Mouse (Mus musculus) E14TG2a.4 (cell line): ENCODE measurements at regions not wholly inside any gene's neighbourhood (a gene's known extent, or its start where the extent isn't known, plus 50 kb on each side); places are given as distances from the start of the nearest gene placed in this dataset.

Experiments used
- H3K27me3 ChIP-seq: 2 replicates; pipeline ENCODE4 v1.6.1; 2014; ENCODE audit warnings: low read length, control low read depth; ENCODE audit not compliant: insufficient read depth
- H3K36me3 ChIP-seq: 2 replicates; pipeline ENCODE4 v1.6.1; 2014; ENCODE audit warnings: low read length, control low read depth; ENCODE audit not compliant: insufficient read depth
- H3K4me1 ChIP-seq: replicated peaks from 2 replicates; pipeline ENCODE4 v1.6.1; 2014; ENCODE audit warnings: low read depth, low read length, control low read depth
- H3K4me3 ChIP-seq: replicated peaks from 2 replicates; pipeline ENCODE4 v1.5.1; 2014; ENCODE audit warnings: mild to moderate bottlenecking, low read length
- H3K9me3 ChIP-seq: 2 replicates; pipeline ENCODE4 v1.6.1; 2014; ENCODE audit warnings: low read length, control low read depth
- CTCF ChIP-seq: conservative IDR thresholded peaks from 2 replicates; pipeline ENCODE4 v1.5.1; 2014; ENCODE audit warnings: low read length
- NANOG ChIP-seq: IDR thresholded peaks from 2 replicates; pipeline ENCODE4 v1.6.1; 2014; ENCODE audit warnings: borderline replicate concordance, low read length, mixed read lengths
- POU5F1 ChIP-seq: IDR thresholded peaks from 2 replicates; pipeline ENCODE4 v1.6.1; 2014; ENCODE audit warnings: low read length, borderline replicate concordance

GRCm38 (mm10) chr4:30933030-30933987, 1030.6 kb upstream of the Map3k7 start:
- H3K4me1 ChIP-seq = no peaks in the 10 kb centered on the region
- H3K27me3 ChIP-seq = no peaks in the 10 kb centered on the region
- no peak overlapping the region for H3K4me3 ChIP-seq
- H3K36me3 ChIP-seq = no peaks in the 10 kb centered on the region
- H3K9me3 ChIP-seq = no peaks in the 10 kb centered on the region
- TF ChIP-seq POU5F1 (no peak), CTCF (no peak), NANOG (no peak)

- Histone ChIP-seq H3K9me3 (peaks cover under 1% of the 10 kb centered on the region), H3K4me3 (no peak overlapping the region), H3K36me3 (no peaks in the 10 kb centered on the region), H3K27me3 (no peaks in the 10 kb centered on the region), H3K4me1 (no peaks in the 10 kb centered on the region)
- TF ChIP-seq CTCF = no peak
- TF ChIP-seq POU5F1 = no peak
- no peak for TF ChIP-seq NANOG
These were observed 980.3 kb upstream of the Map3k7 start for GRCm38 (mm10) chr4:30983611-30984010.

- H3K9me3 ChIP-seq = no peaks in the 10 kb centered on the region
- TF ChIP-seq NANOG (no peak), POU5F1 (no peak), CTCF (no peak)
These were observed 951.9 kb upstream of the Map3k7 start for GRCm38 (mm10) chr4:31012006-31012405.

GRCm38 (mm10) chr4:31052077-31052677, 911.7 kb upstream of the Map3k7 start:
- TF ChIP-seq NANOG (no peak), CTCF (no peak), POU5F1 (no peak)
- Histone ChIP-seq H3K4me1 (no peaks in the 10 kb centered on the region), H3K36me3 (no peaks in the 10 kb centered on the region), H3K27me3 (no peaks in the 10 kb centered on the region), H3K9me3 (no peaks in the 10 kb centered on the region), H3K4me3 (no peak overlapping the region)

More at GRCm38 (mm10) chr4:31012006-31012405, 951.9 kb upstream of the Map3k7 start:
- H3K27me3 ChIP-seq = no peaks in the 10 kb centered on the region
- no peak overlapping the region for H3K4me3 ChIP-seq
- H3K4me1 ChIP-seq = peaks cover 9% of the 10 kb centered on the region; the same call in 1 of the 2 replicates
- H3K36me3 ChIP-seq = no peaks in the 10 kb centered on the region

- H3K36me3 ChIP-seq = no peaks in the 10 kb centered on the region
- no peaks in the 10 kb centered on the region for H3K4me1 ChIP-seq
- TF ChIP-seq CTCF (no peak), NANOG (no peak), POU5F1 (no peak)
- H3K9me3 ChIP-seq = no peaks in the 10 kb centered on the region
- no peak overlapping the region for H3K4me3 ChIP-seq
- no peaks in the 10 kb centered on the region for H3K27me3 ChIP-seq
These were observed 887.7 kb upstream of the Map3k7 start for GRCm38 (mm10) chr4:31076236-31076635.

- H3K27me3 ChIP-seq = no peaks in the 10 kb centered on the region
- H3K9me3 ChIP-seq = no peaks in the 10 kb centered on the region
- no peak overlapping the region for H3K4me3 ChIP-seq
- TF ChIP-seq NANOG (no peak), POU5F1 (no peak), CTCF (no peak)
- no peaks in the 10 kb centered on the region for H3K4me1 ChIP-seq
- H3K36me3 ChIP-seq = no peaks in the 10 kb centered on the region
These were observed 842.3 kb upstream of the Map3k7 start for GRCm38 (mm10) chr4:31121586-31121985.

GRCm38 (mm10) chr4:31143166-31143565, 820.7 kb upstream of the Map3k7 start:
- no peak overlapping the region for H3K4me3 ChIP-seq
- H3K9me3 ChIP-seq = no peaks in the 10 kb centered on the region
- TF ChIP-seq CTCF = no peak
- no peak for TF ChIP-seq POU5F1
- TF ChIP-seq NANOG = no peak
- no peaks in the 10 kb centered on the region for H3K27me3 ChIP-seq
- H3K36me3 ChIP-seq = no peaks in the 10 kb centered on the region
- H3K4me1 ChIP-seq = no peaks in the 10 kb centered on the region

- Histone ChIP-seq H3K4me1 (no peaks in the 10 kb centered on the region), H3K9me3 (no peaks in the 10 kb centered on the region), H3K36me3 (no peaks in the 10 kb centered on the region), H3K27me3 (no peaks in the 10 kb centered on the region), H3K4me3 (no peak overlapping the region)
- TF ChIP-seq CTCF = no peak
- no peak for TF ChIP-seq NANOG
- TF ChIP-seq POU5F1 = no peak
These were observed 796.5 kb upstream of the Map3k7 start for GRCm38 (mm10) chr4:31167431-31167830.
